Mouse (Mus musculus) kidney, adult 2 months (tissue): ENCODE data around the gene Gpc6. TPM values are rescaled to one million over a fixed set of nuclear protein-coding genes. Genes with fewer than 3 reads are reported as not detected.

Experiments used
- DNase-seq: peaks from one replicate; pipeline ENCODE4 v3.0.0; 2021
- H3K27ac ChIP-seq: fragments of 200-500 bp; 2 replicates; pipeline ENCODE4 v1.5.1; 2012; ENCODE audit warnings: low read depth, low read length, control low read depth, inconsistent platforms; ENCODE audit not compliant: insufficient read depth
- H3K27me3 ChIP-seq: fragments of 200-500 bp; replicated peaks from 2 replicates; pipeline ENCODE4 v1.6.1; 2012; ENCODE audit warnings: mild to moderate bottlenecking, moderate library complexity, low read length, inconsistent platforms; ENCODE audit not compliant: control insufficient read depth, insufficient read depth
- H3K36me3 ChIP-seq: fragments of 200-500 bp; 2 replicates; pipeline ENCODE4 v1.6.1; 2012; ENCODE audit warnings: mild to moderate bottlenecking, moderate library complexity, low read length, inconsistent platforms; ENCODE audit not compliant: control insufficient read depth, insufficient read depth
- H3K4me1 ChIP-seq: fragments of 200-500 bp; 2 replicates; pipeline ENCODE4 v1.6.1; 2011; ENCODE audit warnings: low read length; ENCODE audit not compliant: control insufficient read depth, insufficient read depth
- H3K4me3 ChIP-seq: fragments of 200-500 bp; 2 replicates; pipeline ENCODE4 v1.5.1; 2011; ENCODE audit warnings: mild to moderate bottlenecking, low read depth, low read length, control low read depth; ENCODE audit not compliant: insufficient read depth
- CTCF ChIP-seq: fragments of 200-500 bp; conservative IDR thresholded peaks from 2 replicates; pipeline ENCODE4 v1.5.1; 2011; ENCODE audit warnings: low read depth, mild to moderate bottlenecking, control low read depth, low read length, moderate library complexity, mixed read lengths; ENCODE audit not compliant: insufficient read depth, insufficient read length
- POLR2A ChIP-seq: fragments of 200-500 bp; IDR thresholded peaks from one replicate; pipeline ENCODE4 v1.6.1; 2011; ENCODE audit warnings: low read depth, low read length, control low read depth
- WGBS: fragments of 180-500 bp; shearing (Covaris S2); methylation state at CpG from one replicate; pipeline ENCODE4 v1.1.7; 2018; 5-methylcytosine and 5-hydroxymethylcytosine counted together
- polyA plus RNA-seq: library from polyadenylated mRNA; depleted of rRNA; stranded (reverse); fragments of >200 nt; gene quantifications from 2 replicates; pipeline ENCODE4 v1.2.3, GENCODE M21; 2012

Gpc6 gene
- polyA plus RNA-seq, 1 experiment: 3.4 TPM

GRCm38 (mm10) chr14:117849591-117850505, 924.7 kb downstream of the Gpc6 start:
- WGBS: 83% methylated on average over 11 of the region's 11 CpGs
- no peak for DNase-seq
- no peaks in the 10 kb centered on the region for H3K27me3 ChIP-seq
- H3K4me1 ChIP-seq: no peaks in the 10 kb centered on the region
- H3K36me3 ChIP-seq: no peaks in the 10 kb centered on the region
- TF ChIP-seq CTCF: no peak
- no peak for TF ChIP-seq POLR2A
- no peak overlapping the region for H3K27ac ChIP-seq
- no peak overlapping the region for H3K4me3 ChIP-seq

GRCm38 (mm10) chr14:117852266-117852665, 927.2 kb downstream of the Gpc6 start:
- Histone ChIP-seq H3K27ac (no peak overlapping the region), H3K4me3 (no peak overlapping the region), H3K36me3 (no peaks in the 10 kb centered on the region), H3K27me3 (no peaks in the 10 kb centered on the region), H3K4me1 (no peaks in the 10 kb centered on the region)
- WGBS: 77% methylated on average over 3 of the region's 3 CpGs
- DNase-seq: no peak
- TF ChIP-seq POLR2A (no peak), CTCF (no peak)

- Histone ChIP-seq H3K36me3 (no peaks in the 10 kb centered on the region), H3K27ac (no peak overlapping the region), H3K4me3 (no peak overlapping the region), H3K27me3 (no peaks in the 10 kb centered on the region), H3K4me1 (no peaks in the 10 kb centered on the region)
- 95% methylated on average over 2 of the region's 2 CpGs for WGBS
- no peak for DNase-seq
- TF ChIP-seq POLR2A (no peak), CTCF (no peak)
Measured at GRCm38 (mm10) chr14:117852842-117853241, 927.7 kb downstream of the Gpc6 start.

DNA sequence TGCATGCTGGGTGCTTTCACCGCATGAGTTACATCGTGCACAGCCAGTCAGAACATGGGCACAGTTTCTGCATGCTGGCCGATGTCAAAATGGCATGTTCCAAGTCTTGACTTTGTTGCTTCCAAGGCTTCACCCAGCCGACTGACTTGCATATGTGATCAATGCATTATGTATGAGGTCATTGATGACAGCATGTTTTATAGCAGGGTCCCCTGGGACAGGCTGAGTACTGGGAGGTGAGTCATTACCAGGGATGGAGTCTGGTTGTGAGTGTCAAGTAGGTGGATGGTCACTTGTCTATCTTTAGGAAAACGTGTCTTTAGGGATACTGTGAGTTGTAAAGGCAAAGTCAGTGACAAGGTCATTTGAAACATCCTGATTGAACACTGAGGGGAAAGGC, 929.4 kb downstream of the Gpc6 start:
- WGBS: 90% methylated on average over 5 of the region's 5 CpGs

DNA sequence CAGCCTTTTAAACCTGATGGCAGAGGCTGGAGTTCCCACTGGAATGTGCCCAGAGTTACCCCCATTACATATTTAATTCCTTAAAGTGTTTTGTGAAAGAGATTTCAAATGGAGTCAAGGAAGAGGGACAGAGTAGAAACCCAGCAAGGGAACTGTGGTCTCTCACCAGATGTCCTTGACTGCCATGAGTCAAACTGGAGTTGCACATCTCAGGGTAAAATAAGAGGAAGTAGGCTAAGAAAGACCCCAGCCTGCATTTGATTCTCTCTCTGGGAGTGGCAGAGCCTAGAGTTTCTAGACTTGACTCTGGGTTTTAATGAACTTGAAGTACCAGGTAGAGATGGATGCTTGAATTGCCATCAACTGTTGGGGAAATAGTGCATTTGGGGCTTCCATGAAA, 946.2 kb downstream of the Gpc6 start:
- Histone ChIP-seq H3K4me3 (no peak overlapping the region), H3K27me3 (no peaks in the 10 kb centered on the region), H3K27ac (no peak overlapping the region), H3K36me3 (no peaks in the 10 kb centered on the region), H3K4me1 (no peaks in the 10 kb centered on the region)
- TF ChIP-seq POLR2A: no peak
- no peak for TF ChIP-seq CTCF
- DNase-seq: no peak

More for the DNA sequence above, 929.4 kb downstream of the Gpc6 start:
- H3K4me1 ChIP-seq: no peaks in the 10 kb centered on the region
- no peak for TF ChIP-seq CTCF
- TF ChIP-seq POLR2A: no peak
- no peak for DNase-seq
- no peak overlapping the region for H3K27ac ChIP-seq
- no peaks in the 10 kb centered on the region for H3K27me3 ChIP-seq
- H3K36me3 ChIP-seq: no peaks in the 10 kb centered on the region
- H3K4me3 ChIP-seq: no peak overlapping the region

DNA sequence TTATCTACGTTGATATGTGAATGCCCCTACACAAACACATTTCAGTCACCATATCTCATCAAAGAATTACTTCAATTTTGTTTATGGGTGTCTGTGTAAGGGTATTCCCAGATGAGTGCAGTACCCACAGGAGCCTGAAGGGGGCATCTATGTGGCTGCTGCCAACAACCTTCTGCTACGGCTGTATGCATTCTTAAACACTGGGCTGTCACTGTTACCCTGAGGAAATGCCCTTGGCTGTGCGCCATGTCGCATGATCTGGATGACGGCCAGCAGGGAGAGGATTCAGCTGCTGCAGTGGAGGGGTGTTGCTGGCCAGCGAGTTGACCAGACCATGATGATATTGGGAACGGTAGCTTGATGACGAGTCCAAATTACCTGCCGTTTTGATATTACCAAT, 954.2 kb downstream of the Gpc6 start:
- Histone ChIP-seq H3K4me1 (no peaks in the 10 kb centered on the region), H3K27me3 (no peaks in the 10 kb centered on the region), H3K4me3 (no peak overlapping the region), H3K36me3 (no peaks in the 10 kb centered on the region), H3K27ac (no peak overlapping the region)
- TF ChIP-seq CTCF (0 out of 2 replicates have a peak, but pooled peaks have one; percentile 9), POLR2A (no peak)
- WGBS: 71% methylated on average over 9 of the region's 9 CpGs
- DNase-seq: peak; percentile 21

- no peaks in the 10 kb centered on the region for H3K4me1 ChIP-seq
- 80% methylated on average over 6 of the region's 6 CpGs for WGBS
Measured at GRCm38 (mm10) chr14:117881112-117881511, 956.0 kb downstream of the Gpc6 start.

DNA sequence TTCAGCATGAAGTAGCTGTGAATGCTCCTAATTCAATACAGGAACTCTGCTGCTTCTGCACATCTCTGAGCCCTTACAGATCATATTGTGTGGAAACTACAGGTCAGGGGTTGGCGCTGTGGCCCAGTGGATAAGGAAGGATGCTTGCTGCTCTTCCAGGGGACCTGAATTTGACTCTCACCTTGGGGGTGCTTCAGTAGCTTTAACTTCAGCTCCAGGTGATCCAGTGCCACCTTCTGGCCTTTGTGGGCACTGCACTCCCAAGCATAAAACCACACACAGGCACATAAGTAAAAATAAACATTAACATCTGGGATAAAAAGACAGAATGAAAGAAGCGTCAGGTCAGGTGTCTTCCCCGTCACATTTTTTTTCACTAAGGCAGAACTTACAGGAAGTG, 957.1 kb downstream of the Gpc6 start:
- Histone ChIP-seq H3K4me3 (no peak overlapping the region), H3K27me3 (no peaks in the 10 kb centered on the region), H3K36me3 (no peaks in the 10 kb centered on the region), H3K4me1 (no peaks in the 10 kb centered on the region), H3K27ac (no peak overlapping the region)
- WGBS: 62% methylated on average over 3 of the region's 3 CpGs
- peak; percentile 47 for DNase-seq
- no peak for TF ChIP-seq POLR2A
- peak; percentile 86 for TF ChIP-seq CTCF

More at GRCm38 (mm10) chr14:117881112-117881511, 956.0 kb downstream of the Gpc6 start:
- H3K27ac ChIP-seq: no peak overlapping the region
- TF ChIP-seq POLR2A: no peak
- no peak for TF ChIP-seq CTCF
- no peak for DNase-seq
- H3K4me3 ChIP-seq: no peak overlapping the region
- H3K36me3 ChIP-seq: no peaks in the 10 kb centered on the region
- H3K27me3 ChIP-seq: no peaks in the 10 kb centered on the region
